Mouse (Mus musculus): ENCODE measurements around the gene Ambra1. TPM values are rescaled to one million over a fixed set of nuclear protein-coding genes. Genes with fewer than 3 reads are reported as not detected.

The Ambra1 gene
- total RNA-seq, 2 experiments from 2014 or later, result 19.1 to 23.7 TPM

- ATAC-seq (replicated peaks; ENCODE audit: poor library complexity), result no peak
Measured at GRCm38 (mm10) chr2:91729571-91729970, 363 bp upstream of the Ambra1 start.

DNA sequence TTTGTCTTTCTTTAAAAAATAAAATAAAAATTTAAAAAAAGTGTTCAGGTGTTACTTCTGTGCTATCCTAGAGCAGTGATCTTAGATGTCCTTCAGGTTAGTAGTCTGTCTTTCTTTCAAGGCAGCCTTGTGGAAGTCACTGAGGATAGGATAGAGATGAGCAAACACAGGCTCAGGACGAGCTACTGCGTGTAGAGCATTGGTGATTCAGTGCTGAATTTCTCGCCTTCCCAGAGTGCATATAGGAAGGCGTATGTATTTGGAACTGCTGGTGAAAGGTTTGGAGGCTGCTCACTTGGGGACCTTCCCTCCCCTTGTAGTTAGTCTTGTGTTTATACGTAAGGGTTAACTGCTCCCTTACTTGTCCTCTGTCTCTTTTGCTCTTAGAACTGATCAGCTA is 5.3 kb downstream of the Ambra1 start:
- ATAC-seq (replicated peaks; ENCODE audit: poor library complexity), result no peak

DNA sequence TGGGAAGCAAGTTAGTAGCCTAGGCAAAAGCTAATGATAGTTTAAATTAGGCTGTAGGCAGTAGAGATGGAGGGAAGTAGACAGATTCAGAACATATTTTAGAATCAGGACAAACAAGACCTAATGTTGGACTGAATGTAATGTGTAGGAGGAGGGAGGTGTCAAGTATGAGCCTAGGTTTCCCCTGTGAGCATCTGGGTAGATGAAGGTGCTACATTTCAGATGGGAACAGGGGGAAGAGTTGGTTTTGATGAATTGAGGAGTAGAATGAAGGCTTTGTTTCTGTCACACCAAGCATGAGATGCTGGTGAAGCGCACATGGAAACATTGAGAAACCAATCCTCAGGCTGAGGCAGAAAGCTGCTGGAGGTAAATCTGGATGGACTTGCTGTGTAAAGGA is 9.7 kb downstream of the Ambra1 start:
- no peak for ATAC-seq (replicated peaks; ENCODE audit: poor library complexity)

- ATAC-seq (replicated peaks; ENCODE audit: poor library complexity), result no peak
Measured at GRCm38 (mm10) chr2:91744686-91745085, 14.8 kb downstream of the Ambra1 start.

GRCm38 (mm10) chr2:91749811-91750261 is 19.9 kb downstream of the Ambra1 start:
- no peak for ATAC-seq (replicated peaks; ENCODE audit: poor library complexity)

- ATAC-seq (replicated peaks; ENCODE audit: poor library complexity), result no peak
Measured at GRCm38 (mm10) chr2:91771921-91772705, 42.2 kb downstream of the Ambra1 start.

DNA sequence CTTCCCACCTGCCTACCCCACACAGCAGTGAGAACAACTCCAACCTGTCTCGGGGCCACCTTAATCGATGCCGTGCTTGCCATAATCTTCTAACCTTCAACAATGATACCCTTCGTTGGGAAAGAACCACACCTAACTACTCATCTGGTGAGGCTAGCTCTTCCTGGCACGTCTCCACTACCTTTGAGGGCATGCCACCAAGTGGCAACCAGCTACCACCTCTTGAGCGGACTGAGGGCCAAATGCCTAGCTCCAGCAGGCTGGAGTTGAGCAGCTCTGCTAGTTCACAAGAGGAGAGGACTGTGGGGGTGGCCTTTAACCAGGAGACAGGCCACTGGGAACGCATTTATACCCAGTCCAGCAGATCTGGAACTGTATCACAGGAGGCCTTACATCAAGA is 43.4 kb downstream of the Ambra1 start:
- no peak for ATAC-seq (replicated peaks; ENCODE audit: poor library complexity)

DNA sequence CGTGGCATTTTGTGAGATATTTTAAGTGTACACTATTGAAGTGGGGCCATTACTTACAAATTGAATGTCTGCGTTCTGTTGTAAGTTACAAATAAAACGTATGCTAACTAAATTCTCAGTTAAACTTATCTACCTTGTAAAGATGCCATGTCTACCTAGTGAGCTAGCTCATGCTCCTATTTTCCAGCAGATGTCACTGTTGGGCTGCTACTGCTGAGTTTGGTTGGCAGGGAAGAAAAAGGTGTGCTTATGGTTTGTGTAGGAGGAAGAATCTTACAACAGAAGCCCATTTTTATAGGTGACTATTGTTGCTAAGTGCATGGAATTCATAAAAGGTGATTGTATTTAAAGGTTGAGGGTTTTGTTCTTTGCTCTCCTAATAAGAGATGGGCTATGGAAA is 49.2 kb downstream of the Ambra1 start:
- ATAC-seq (replicated peaks; ENCODE audit: poor library complexity), result peak; percentile 88

- no peak for ATAC-seq (replicated peaks; ENCODE audit: poor library complexity)
Measured at GRCm38 (mm10) chr2:91791621-91792020, 61.7 kb downstream of the Ambra1 start.

GRCm38 (mm10) chr2:91792346-91792745 is 62.4 kb downstream of the Ambra1 start:
- ATAC-seq (replicated peaks; ENCODE audit: poor library complexity), result no peak

GRCm38 (mm10) chr2:91794466-91794865 is 64.5 kb downstream of the Ambra1 start:
- no peak for ATAC-seq (replicated peaks; ENCODE audit: poor library complexity)

DNA sequence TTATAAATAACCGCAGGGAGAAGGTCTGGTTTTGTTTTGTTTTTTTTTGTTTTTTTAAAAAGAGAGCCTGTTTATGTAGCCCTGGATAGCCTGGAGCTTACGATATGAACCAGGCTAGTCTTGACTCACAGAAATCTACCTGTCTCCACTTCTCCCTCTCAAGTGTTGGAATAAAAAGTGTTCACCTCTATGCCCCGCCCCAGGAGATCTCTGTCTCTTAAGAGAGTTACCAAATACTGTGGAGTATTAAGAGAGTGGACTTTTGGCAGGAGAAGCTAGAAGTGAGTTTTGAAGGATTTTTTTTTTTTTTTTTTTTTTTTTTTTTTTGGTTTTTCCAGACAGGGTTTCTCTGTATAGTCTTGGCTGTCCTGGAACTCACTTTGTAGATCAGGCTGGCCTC is 65.2 kb downstream of the Ambra1 start:
- ATAC-seq (replicated peaks; ENCODE audit: poor library complexity), result no peak

- ATAC-seq (replicated peaks; ENCODE audit: poor library complexity), result no peak
Measured at GRCm38 (mm10) chr2:91811433-91811832, 81.5 kb downstream of the Ambra1 start.

DNA sequence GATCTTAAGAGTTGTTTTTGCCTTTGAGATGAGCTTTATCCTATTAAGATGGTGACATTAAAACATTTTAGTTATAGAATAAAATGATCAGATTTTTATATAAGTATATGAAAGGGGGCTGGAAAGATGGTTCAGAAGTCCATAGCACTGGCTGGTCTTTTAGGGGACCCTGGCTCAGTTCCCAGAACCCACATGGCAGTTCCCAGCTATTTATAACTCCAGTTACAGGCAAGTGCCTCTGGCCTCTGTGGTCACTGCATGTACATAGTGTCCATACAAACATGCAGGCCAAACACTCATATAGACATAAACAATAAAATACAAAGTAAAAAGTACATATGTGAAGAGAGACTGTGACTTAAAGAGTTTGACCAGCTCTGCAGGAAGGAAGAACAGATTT is 86.8 kb downstream of the Ambra1 start:
- no peak for ATAC-seq (replicated peaks; ENCODE audit: poor library complexity)

GRCm38 (mm10) chr2:91832227-91832626 is 102.3 kb downstream of the Ambra1 start:
- no peak for ATAC-seq (replicated peaks; ENCODE audit: poor library complexity)

DNA sequence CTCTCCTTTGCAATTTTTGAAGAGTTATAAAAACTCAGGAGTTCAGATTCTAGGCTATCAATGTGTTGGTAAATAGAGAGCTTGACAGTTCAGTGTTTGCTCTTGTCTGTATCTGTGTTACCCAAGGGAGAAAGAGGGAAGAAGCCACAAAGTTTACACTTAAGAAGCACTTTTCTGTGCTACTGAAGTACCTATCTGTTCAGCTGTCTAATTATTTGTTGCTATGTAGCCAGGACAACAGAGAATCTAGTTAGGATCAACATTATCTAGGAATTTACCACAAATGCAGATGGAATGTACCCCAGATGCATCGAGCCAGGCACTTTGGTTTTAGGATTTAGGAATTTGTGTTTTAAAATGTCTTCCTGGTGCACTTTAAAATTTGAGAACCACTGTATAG is 104.3 kb downstream of the Ambra1 start:
- ATAC-seq (replicated peaks; ENCODE audit: poor library complexity), result no peak

DNA sequence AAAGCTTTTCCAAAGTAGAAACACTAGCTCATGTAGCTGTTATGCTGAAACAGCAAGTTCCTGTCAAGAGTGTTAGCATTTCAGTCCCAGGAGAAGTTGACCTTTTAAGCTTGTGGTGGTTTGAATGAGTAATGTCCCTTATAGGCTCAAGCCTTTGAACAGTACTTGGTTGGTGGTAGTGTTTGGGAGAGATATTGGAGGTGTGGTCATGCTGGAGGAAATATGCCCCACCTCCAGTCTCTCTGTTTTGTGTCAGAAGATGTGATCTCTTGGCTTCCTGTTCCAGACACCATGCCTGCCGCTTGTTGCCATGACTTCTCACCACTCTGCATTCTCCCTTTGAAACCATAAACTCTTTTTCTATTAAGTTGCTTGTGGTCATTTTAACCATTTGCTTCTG is 105.1 kb downstream of the Ambra1 start:
- ATAC-seq (replicated peaks; ENCODE audit: poor library complexity), result peak; percentile 99

DNA sequence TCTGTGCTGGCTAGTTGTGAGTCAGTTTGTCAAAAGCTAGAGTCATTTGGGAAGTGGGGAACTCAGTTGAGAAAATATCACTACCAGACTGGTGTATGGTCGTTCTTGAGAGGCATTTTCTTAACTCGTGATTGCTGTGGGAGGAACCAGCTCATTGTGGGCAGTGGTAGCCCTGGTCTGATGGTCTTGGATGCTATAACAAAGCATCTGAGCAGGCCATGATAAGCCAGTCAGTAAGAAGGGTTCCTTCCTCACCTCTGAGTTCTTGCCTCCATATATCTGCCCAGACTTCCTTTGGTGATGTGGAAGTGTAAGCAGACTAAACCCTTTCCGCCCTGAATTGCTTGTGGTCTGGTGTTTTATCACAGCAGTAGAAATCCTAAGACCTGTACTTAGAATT is 105.7 kb downstream of the Ambra1 start:
- ATAC-seq (replicated peaks; ENCODE audit: poor library complexity), result no peak

DNA sequence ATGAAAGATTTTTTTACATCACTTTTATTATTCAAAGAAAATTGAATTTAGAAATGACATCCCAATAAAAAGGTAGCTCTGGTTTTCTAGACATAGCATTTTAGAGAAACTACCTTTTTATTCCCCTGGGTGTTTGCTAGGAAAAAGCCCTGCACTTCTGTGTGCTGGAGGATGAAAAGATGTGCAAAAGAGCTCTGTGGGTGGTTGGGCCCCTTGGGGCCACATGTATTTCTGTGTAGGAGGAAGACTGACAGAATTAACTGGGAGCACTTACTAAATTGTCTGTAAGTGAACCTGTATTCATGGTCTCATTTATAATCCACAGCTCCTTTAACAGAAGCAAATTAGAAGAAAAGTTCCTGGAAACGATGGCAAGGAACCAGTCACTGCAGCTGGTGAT is 114.2 kb downstream of the Ambra1 start:
- no peak for ATAC-seq (replicated peaks; ENCODE audit: poor library complexity)

- ATAC-seq (replicated peaks; ENCODE audit: poor library complexity), result no peak
Measured at GRCm38 (mm10) chr2:91852446-91853191, 122.7 kb downstream of the Ambra1 start.

GRCm38 (mm10) chr2:91854575-91854974 is 124.6 kb downstream of the Ambra1 start:
- no peak for ATAC-seq (replicated peaks; ENCODE audit: poor library complexity)

- ATAC-seq (replicated peaks; ENCODE audit: poor library complexity), result no peak
Measured at GRCm38 (mm10) chr2:91856958-91857357, 127.0 kb downstream of the Ambra1 start.

All from megakaryocyte progenitor cell, adult 5-6 weeks (primary cell).